Mouse (Mus musculus): ENCODE data around the gene Isyna1. TPM values are rescaled to one million over a fixed set of nuclear protein-coding genes. Genes with fewer than 3 reads are reported as not detected.
A peak's percentile ranks its signal among the peaks of the same experiment; 100 is the strongest.

The Isyna1 gene
- total and polyA plus RNA-seq, 2 experiments from 2014 or later: 113 to 152 TPM

GRCm38 (mm10) chr8:70635527-70635926 lies 41.4 kb downstream of the Isyna1 start:
- ATAC-seq (no peak), DNase-seq (ENCODE audit: low spot score) (no peak)
- no peaks in the 10 kb centered on the region for H3K36me3 ChIP-seq (ENCODE audit: insufficient read depth, low read length)
- H3K9ac ChIP-seq (replicated peaks; ENCODE audit: low read length): no peak overlapping the region
- WGBS: 67% methylated on average over 6 of the region's 6 CpGs
- no peak for TF ChIP-seq CTCF (IDR thresholded peaks at IDR 0.05; ENCODE audit: low read depth)
- no peak overlapping the region for H3K27ac ChIP-seq
- H3K9me3 ChIP-seq (ENCODE audit: low read length): no peaks in the 10 kb centered on the region
- peaks cover 3% of the 10 kb centered on the region for H3K4me1 ChIP-seq (ENCODE audit: insufficient read depth, low read length)
- H3K27me3 ChIP-seq (ENCODE audit: insufficient read depth, low read length): no peaks in the 10 kb centered on the region
- no peak overlapping the region for H3K4me3 ChIP-seq (ENCODE audit: low read length)
- no peak overlapping the region for H3K4me2 ChIP-seq (ENCODE audit: low read depth, low read length)

- no peak overlapping the region for H3K27ac ChIP-seq
- no peaks in the 10 kb centered on the region for H3K9me3 ChIP-seq (ENCODE audit: low read length)
- H3K27me3 ChIP-seq (ENCODE audit: insufficient read depth, low read length): no peaks in the 10 kb centered on the region
- no peaks in the 10 kb centered on the region for H3K36me3 ChIP-seq (ENCODE audit: insufficient read depth, low read length)
- H3K4me1 ChIP-seq (ENCODE audit: insufficient read depth, low read length): no peaks in the 10 kb centered on the region
- no peak for ATAC-seq
- H3K9ac ChIP-seq (replicated peaks; ENCODE audit: low read length): no peak overlapping the region
- no peak overlapping the region for H3K4me2 ChIP-seq (ENCODE audit: low read depth, low read length)
- DNase-seq (ENCODE audit: low spot score): no peak
- no peak for TF ChIP-seq CTCF (IDR thresholded peaks at IDR 0.05; ENCODE audit: low read depth)
- H3K4me3 ChIP-seq (ENCODE audit: low read length): no peak overlapping the region
- WGBS: 62% methylated on average over 8 of the region's 8 CpGs
Measured at GRCm38 (mm10) chr8:70636838-70637237, 42.7 kb downstream of the Isyna1 start.

- DNase-seq (ENCODE audit: low spot score) (no peak), ATAC-seq (no peak)
- Histone ChIP-seq H3K4me1 (ENCODE audit: insufficient read depth, low read length) (no peaks in the 10 kb centered on the region), H3K27me3 (ENCODE audit: insufficient read depth, low read length) (no peaks in the 10 kb centered on the region), H3K9me3 (ENCODE audit: low read length) (no peaks in the 10 kb centered on the region), H3K27ac (no peak overlapping the region), H3K36me3 (ENCODE audit: insufficient read depth, low read length) (no peaks in the 10 kb centered on the region), H3K4me3 (ENCODE audit: low read length) (no peak overlapping the region), H3K4me2 (ENCODE audit: low read depth, low read length) (no peak overlapping the region), H3K9ac (replicated peaks; ENCODE audit: low read length) (no peak overlapping the region)
- TF ChIP-seq CTCF (IDR thresholded peaks at IDR 0.05; ENCODE audit: low read depth): no peak
- WGBS: 76% methylated on average over 9 of the region's 9 CpGs
Measured at GRCm38 (mm10) chr8:70638752-70639151, 44.6 kb downstream of the Isyna1 start.

GRCm38 (mm10) chr8:70643019-70643418 lies 48.8 kb downstream of the Isyna1 start:
- no peaks in the 10 kb centered on the region for H3K27me3 ChIP-seq (ENCODE audit: insufficient read depth, low read length)
- 0 out of 2 replicates have a peak, but pooled peaks cover 8% of the 10 kb centered on the region for H3K4me1 ChIP-seq (ENCODE audit: insufficient read depth, low read length)
- H3K36me3 ChIP-seq (ENCODE audit: insufficient read depth, low read length): no peaks in the 10 kb centered on the region
- H3K4me2 ChIP-seq (ENCODE audit: low read depth, low read length): no peak overlapping the region
- no peak for TF ChIP-seq CTCF (IDR thresholded peaks at IDR 0.05; ENCODE audit: low read depth)
- no peak overlapping the region for H3K27ac ChIP-seq
- H3K9me3 ChIP-seq (ENCODE audit: low read length): no peaks in the 10 kb centered on the region
- ATAC-seq: no peak
- no peak overlapping the region for H3K9ac ChIP-seq (replicated peaks; ENCODE audit: low read length)
- 65% methylated on average over 3 of the region's 3 CpGs for WGBS
- H3K4me3 ChIP-seq (ENCODE audit: low read length): no peak overlapping the region
- DNase-seq (ENCODE audit: low spot score): no peak

GRCm38 (mm10) chr8:70644065-70644464 lies 49.9 kb downstream of the Isyna1 start:
- peak; percentile 38 for TF ChIP-seq CTCF (IDR thresholded peaks at IDR 0.05; ENCODE audit: low read depth)
- 0 out of 2 replicates have a peak, but pooled peaks cover 9% of the 10 kb centered on the region for H3K4me1 ChIP-seq (ENCODE audit: insufficient read depth, low read length)
- H3K9ac ChIP-seq (replicated peaks; ENCODE audit: low read length): no peak overlapping the region
- no peaks in the 10 kb centered on the region for H3K36me3 ChIP-seq (ENCODE audit: insufficient read depth, low read length)
- no peak overlapping the region for H3K27ac ChIP-seq
- no peak overlapping the region for H3K4me3 ChIP-seq (ENCODE audit: low read length)
- no peak for DNase-seq (ENCODE audit: low spot score)
- no peaks in the 10 kb centered on the region for H3K9me3 ChIP-seq (ENCODE audit: low read length)
- H3K4me2 ChIP-seq (ENCODE audit: low read depth, low read length): no peak overlapping the region
- WGBS: 80% methylated on average over 2 of the region's 2 CpGs
- H3K27me3 ChIP-seq (ENCODE audit: insufficient read depth, low read length): no peaks in the 10 kb centered on the region
- no peak for ATAC-seq

GRCm38 (mm10) chr8:70645501-70646224 lies 51.5 kb downstream of the Isyna1 start:
- DNase-seq (ENCODE audit: low spot score): no peak
- no peaks in the 10 kb centered on the region for H3K9me3 ChIP-seq (ENCODE audit: low read length)
- no peaks in the 10 kb centered on the region for H3K27me3 ChIP-seq (ENCODE audit: insufficient read depth, low read length)
- H3K27ac ChIP-seq: no peak overlapping the region
- no peak for ATAC-seq
- H3K4me2 ChIP-seq (ENCODE audit: low read depth, low read length): no peak overlapping the region
- H3K4me1 ChIP-seq (ENCODE audit: insufficient read depth, low read length): peaks cover 17% of the 10 kb centered on the region
- TF ChIP-seq CTCF (IDR thresholded peaks at IDR 0.05; ENCODE audit: low read depth): no peak
- no peak overlapping the region for H3K4me3 ChIP-seq (ENCODE audit: low read length)
- WGBS: 52% methylated on average over 17 of the region's 17 CpGs
- H3K9ac ChIP-seq (replicated peaks; ENCODE audit: low read length): no peak overlapping the region
- H3K36me3 ChIP-seq (ENCODE audit: insufficient read depth, low read length): peaks cover 10% of the 10 kb centered on the region; the same call in 1 of the 2 replicates

GRCm38 (mm10) chr8:70646369-70646768 lies 52.2 kb downstream of the Isyna1 start:
- no peak overlapping the region for H3K4me3 ChIP-seq (ENCODE audit: low read length)
- no peak overlapping the region for H3K9ac ChIP-seq (replicated peaks; ENCODE audit: low read length)
- no peaks in the 10 kb centered on the region for H3K27me3 ChIP-seq (ENCODE audit: insufficient read depth, low read length)
- peaks cover 17% of the 10 kb centered on the region for H3K4me1 ChIP-seq (ENCODE audit: insufficient read depth, low read length)
- H3K27ac ChIP-seq: no peak overlapping the region
- 64% methylated on average over 6 of the region's 6 CpGs for WGBS
- DNase-seq (ENCODE audit: low spot score): no peak
- ATAC-seq: no peak
- H3K9me3 ChIP-seq (ENCODE audit: low read length): no peaks in the 10 kb centered on the region
- peaks cover 12% of the 10 kb centered on the region; the same call in 1 of the 2 replicates for H3K36me3 ChIP-seq (ENCODE audit: insufficient read depth, low read length)
- no peak overlapping the region for H3K4me2 ChIP-seq (ENCODE audit: low read depth, low read length)
- no peak for TF ChIP-seq CTCF (IDR thresholded peaks at IDR 0.05; ENCODE audit: low read depth)
